Mouse (Mus musculus) midbrain, embryonic 11.5 days (tissue): ENCODE data around the gene Tox2. TPM values are rescaled to one million over a fixed set of nuclear protein-coding genes. Genes with fewer than 3 reads are reported as not detected.

Experiments
- ATAC-seq: fragments of 200-750 bp; cut with Nextera tagmentation; 2 replicates; pipeline ENCODE4 v1.8.0; 2017; ENCODE audit warnings: moderate TSS enrichment, moderate library complexity; ENCODE audit not compliant: low FRiP score
- DNase-seq: peaks from one replicate; pipeline ENCODE4 v3.0.0; 2015; ENCODE audit warnings: low spot score; ENCODE audit errors: missing footprints
- H3K27ac ChIP-seq: fragments of 300-500 bp; sonication (generic); 2 replicates; pipeline ENCODE4 v1.5.1; 2014; ENCODE audit warnings: low read depth, low read length
- H3K27me3 ChIP-seq: fragments of 300-500 bp; sonication (generic); 2 replicates; pipeline ENCODE4 v1.6.1; 2014; ENCODE audit warnings: mild to moderate bottlenecking, low read length, moderate library complexity, mixed read lengths; ENCODE audit not compliant: control insufficient read depth, insufficient read depth
- H3K36me3 ChIP-seq: fragments of 300-500 bp; sonication (generic); 2 replicates; pipeline ENCODE4 v1.6.1; 2014; ENCODE audit warnings: mild to moderate bottlenecking, low read length, moderate library complexity, mixed read lengths; ENCODE audit not compliant: control insufficient read depth, insufficient read depth
- H3K4me1 ChIP-seq: fragments of 300-500 bp; sonication (generic); 2 replicates; pipeline ENCODE4 v1.6.1; 2014; ENCODE audit warnings: low read length; ENCODE audit not compliant: control insufficient read depth, insufficient read depth
- H3K4me2 ChIP-seq: fragments of 300-500 bp; sonication (generic); 2 replicates; pipeline ENCODE4 v1.6.1; 2014; ENCODE audit warnings: mild to moderate bottlenecking, moderate library complexity
- H3K4me3 ChIP-seq: fragments of 300-500 bp; sonication (generic); 2 replicates; pipeline ENCODE4 v1.5.1; 2014; ENCODE audit warnings: low read depth, low read length
- H3K9ac ChIP-seq: fragments of 300-500 bp; sonication (generic); 2 replicates; pipeline ENCODE4 v1.6.1; 2014; ENCODE audit warnings: low read length
- H3K9me3 ChIP-seq: fragments of 300-500 bp; sonication (generic); 2 replicates; pipeline ENCODE4 v1.6.1; 2016; ENCODE audit warnings: low read length; ENCODE audit not compliant: control insufficient read depth
- WGBS: fragments of 180-500 bp; shearing (Covaris S2); extraction: QIAGEN DNeasy Blood & Tissue Kit; methylation state at CpG from one replicate; pipeline ENCODE4 v1.1.7; 2014; 5-methylcytosine and 5-hydroxymethylcytosine counted together
- polyA plus RNA-seq: library from polyadenylated mRNA; unstranded; fragments of >200 nt; fragmentation: Nextera tagmentation; extraction: Ambion mirVana; gene quantifications from 2 replicates; pipeline ENCODE4 v1.2.1, GENCODE M21; 2014

Tox2 gene
- polyA plus RNA-seq, 1 experiment from 2014 or later, result 38.2 TPM

DNA sequence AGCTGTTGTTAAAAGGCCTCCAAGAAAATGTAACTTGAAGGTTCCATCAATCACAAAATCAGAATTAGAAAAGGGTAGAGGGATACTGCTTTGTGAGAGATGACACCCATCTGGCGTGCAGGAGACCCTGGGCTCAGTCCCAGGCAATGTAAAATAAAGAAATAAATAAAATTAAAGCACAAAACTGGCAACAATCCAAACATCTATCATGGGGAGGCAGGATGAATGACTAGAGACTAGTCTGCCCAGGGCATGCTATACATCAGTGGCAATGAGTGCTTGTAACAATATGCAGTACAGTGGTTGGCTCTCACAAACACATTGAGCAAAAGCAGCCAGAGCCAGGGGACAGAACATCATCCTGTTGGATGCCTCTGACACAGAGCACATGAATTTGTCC, 53.8 kb downstream of the Tox2 start:
- H3K27me3 ChIP-seq, result no peaks in the 10 kb centered on the region
- H3K4me1 ChIP-seq, result peaks cover 6% of the 10 kb centered on the region; the same call in 1 of the 2 replicates
- no peak for ATAC-seq

DNA sequence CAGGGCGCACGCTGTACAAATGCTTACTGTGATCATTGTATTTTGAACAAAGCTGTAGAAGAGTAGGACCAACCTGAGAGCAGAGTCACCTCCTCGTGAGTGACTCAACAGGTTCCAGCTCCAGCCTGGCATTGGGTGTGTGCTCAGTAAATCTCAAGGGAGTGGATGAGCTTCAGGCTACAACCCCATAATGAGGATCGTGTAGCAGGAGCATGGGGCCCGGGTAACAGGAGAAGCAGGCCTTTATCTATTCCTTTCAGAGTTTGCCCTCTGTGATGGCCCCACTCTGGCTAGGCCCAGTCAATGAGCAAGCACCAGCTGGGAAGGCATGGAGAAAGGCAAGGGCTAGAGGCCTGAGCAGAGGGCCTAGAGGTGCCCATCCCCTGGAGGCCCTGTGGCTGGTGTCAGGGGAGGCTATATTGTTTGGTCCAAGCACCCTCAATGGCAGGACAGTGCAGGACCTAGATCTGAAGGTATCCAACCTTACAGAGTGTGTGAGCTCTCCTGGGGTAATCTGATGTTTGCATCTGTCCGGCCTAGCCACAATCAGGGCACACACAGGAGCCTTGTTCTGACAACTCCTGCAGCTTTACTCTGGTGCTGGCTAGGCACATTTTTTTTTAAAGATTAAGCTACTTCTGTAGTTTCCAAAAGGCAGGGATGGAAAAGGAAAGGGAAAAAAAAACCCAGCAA, 58.6 kb downstream of the Tox2 start:
- Histone ChIP-seq H3K4me2 (no peak overlapping the region), H3K9me3 (no peaks in the 10 kb centered on the region), H3K27ac (no peak overlapping the region), H3K4me3 (no peak overlapping the region), H3K4me1 (peaks cover 6% of the 10 kb centered on the region; the same call in 1 of the 2 replicates), H3K27me3 (no peaks in the 10 kb centered on the region), H3K9ac (peak overlapping the region; percentile 16; the same call in 1 of the 2 replicates), H3K36me3 (no peaks in the 10 kb centered on the region)
- ATAC-seq (no peak), DNase-seq (no peak)
- WGBS, result 81% methylated on average over 6 of the region's 6 CpGs

More for the DNA sequence above, 53.8 kb downstream of the Tox2 start:
- Histone ChIP-seq H3K27ac (no peak overlapping the region), H3K4me3 (no peak overlapping the region), H3K4me2 (no peak overlapping the region), H3K36me3 (no peaks in the 10 kb centered on the region), H3K9me3 (no peaks in the 10 kb centered on the region), H3K9ac (no peak overlapping the region)
- DNase-seq, result no peak
- WGBS, result 95% methylated on average over 1 of the region's 1 CpGs

DNA sequence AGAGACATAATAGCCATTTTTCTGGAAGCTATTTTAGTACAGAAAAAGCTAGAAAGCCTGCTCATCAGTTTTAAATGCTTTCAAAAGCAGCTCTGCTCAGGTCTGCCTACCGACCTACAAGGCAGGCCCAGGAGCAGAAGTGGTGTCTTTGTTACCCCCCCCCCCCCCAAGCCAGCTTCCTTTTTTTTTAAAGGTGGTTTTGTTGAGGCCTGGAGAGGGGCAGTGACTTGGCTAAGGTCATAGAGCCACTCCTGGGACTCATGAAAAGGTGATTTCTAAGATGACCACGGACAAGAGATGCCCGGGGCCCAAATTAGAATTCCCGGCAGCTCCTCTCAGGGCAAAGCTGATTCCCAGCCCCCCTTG, 59.1 kb downstream of the Tox2 start:
- H3K4me2 ChIP-seq, result no peak overlapping the region
- no peak overlapping the region for H3K27ac ChIP-seq
- no peak overlapping the region for H3K4me3 ChIP-seq
- 87% methylated on average over 4 of the region's 4 CpGs for WGBS
- ATAC-seq (no peak), DNase-seq (no peak)
- peaks cover 6% of the 10 kb centered on the region; the same call in 1 of the 2 replicates for H3K4me1 ChIP-seq
- H3K9me3 ChIP-seq, result no peaks in the 10 kb centered on the region
- H3K9ac ChIP-seq, result no peak overlapping the region
- H3K36me3 ChIP-seq, result no peaks in the 10 kb centered on the region
- no peaks in the 10 kb centered on the region for H3K27me3 ChIP-seq

DNA sequence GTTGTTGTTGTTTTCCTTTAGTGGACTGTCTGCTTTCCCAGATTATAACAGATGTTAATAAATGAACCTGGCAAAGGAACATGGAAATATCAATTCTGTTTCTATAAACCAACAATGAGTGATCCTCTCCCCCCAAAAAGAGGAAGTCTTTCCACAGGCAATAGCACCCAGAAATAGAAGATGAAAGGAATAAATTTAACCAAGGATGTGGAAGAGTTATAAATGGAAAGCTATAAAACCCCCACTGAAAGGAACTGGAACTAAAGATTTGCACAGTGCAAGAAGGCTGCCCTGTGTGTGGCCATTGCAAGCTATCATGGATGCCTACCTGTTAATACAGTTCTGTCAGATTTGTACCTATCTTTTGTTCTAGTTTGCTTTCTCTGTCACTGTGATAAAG, 64.2 kb downstream of the Tox2 start:
- H3K4me3 ChIP-seq, result no peak overlapping the region
- H3K9me3 ChIP-seq, result no peaks in the 10 kb centered on the region
- H3K4me1 ChIP-seq, result no peaks in the 10 kb centered on the region
- no peak for DNase-seq
- no peak overlapping the region for H3K9ac ChIP-seq
- H3K4me2 ChIP-seq, result no peak overlapping the region
- no peaks in the 10 kb centered on the region for H3K36me3 ChIP-seq
- H3K27me3 ChIP-seq, result no peaks in the 10 kb centered on the region
- H3K27ac ChIP-seq, result no peak overlapping the region
- no peak for ATAC-seq

DNA sequence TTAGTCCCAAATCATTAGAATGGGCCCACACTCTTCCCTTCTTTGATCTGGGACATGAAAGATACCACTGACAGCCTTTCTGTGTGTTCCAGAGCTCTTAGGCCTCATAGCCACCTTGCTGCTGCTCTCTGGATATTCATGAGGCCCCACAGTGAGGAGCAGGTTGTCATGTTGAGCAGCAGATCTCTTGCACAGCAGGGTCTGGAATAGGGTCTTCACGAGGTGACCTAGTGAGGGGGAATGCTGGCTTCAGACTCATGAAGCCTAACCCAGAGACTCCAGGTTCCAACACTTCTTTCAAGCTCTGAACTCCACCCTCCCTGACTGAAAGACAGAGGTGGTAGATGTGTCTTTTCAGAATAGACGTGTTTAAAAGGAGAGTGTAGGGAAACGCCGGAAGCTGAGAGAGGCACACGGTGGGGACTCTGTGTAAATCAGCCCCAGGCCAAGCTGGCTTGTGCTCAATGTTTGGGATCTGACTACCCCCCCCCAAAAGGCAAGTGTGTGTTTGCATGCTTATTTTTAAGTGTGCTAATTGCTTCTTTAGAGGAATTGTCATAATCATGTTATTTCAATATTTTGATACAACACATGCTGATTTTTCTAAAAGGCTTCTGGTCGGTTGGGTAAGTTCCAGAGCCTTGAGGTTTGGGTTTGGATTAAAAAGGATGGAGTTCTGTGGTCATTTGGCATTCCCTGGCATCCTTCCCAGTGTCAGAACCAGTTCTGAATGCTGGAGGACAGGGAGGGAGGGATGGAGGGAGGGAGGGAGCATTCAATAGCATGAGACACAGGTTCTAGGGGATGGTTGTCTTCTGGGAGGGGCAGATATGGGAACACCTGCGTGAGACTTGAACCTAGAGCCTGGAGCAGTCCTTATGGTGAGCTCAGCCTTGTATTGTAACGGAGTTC, 68.9 kb downstream of the Tox2 start:
- no peak overlapping the region for H3K27ac ChIP-seq
- 74% methylated on average over 8 of the region's 8 CpGs for WGBS
- H3K36me3 ChIP-seq, result peaks cover 3% of the 10 kb centered on the region
- no peak overlapping the region for H3K4me3 ChIP-seq
- DNase-seq (no peak), ATAC-seq (no peak)
- no peaks in the 10 kb centered on the region for H3K4me1 ChIP-seq
- H3K27me3 ChIP-seq, result no peaks in the 10 kb centered on the region
- no peaks in the 10 kb centered on the region for H3K9me3 ChIP-seq
- no peak overlapping the region for H3K4me2 ChIP-seq
- H3K9ac ChIP-seq, result no peak overlapping the region

DNA sequence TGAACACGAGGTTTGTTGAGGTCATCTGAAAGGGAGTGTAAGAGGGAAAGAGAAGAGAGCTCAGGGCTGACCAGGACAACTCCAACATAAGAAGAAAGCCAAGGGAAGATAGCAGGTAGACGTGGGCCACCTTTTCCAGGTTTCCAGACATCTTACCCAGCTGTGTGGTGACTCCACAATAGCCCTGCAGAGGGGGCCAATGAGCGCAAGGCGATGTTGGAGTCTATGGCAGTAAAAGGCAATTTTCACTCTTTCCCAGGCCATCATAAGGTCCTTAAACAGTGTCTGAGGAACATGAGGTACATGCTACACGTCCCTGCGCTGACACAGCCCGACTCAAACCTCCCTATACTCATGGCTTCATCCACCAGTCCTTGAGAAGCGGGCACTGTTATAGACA, 70.9 kb downstream of the Tox2 start:
- Histone ChIP-seq H3K4me1 (peaks cover 5% of the 10 kb centered on the region), H3K4me2 (no peak overlapping the region), H3K36me3 (peaks cover 3% of the 10 kb centered on the region), H3K9me3 (no peaks in the 10 kb centered on the region), H3K27ac (no peak overlapping the region), H3K9ac (no peak overlapping the region), H3K4me3 (no peak overlapping the region), H3K27me3 (no peaks in the 10 kb centered on the region)
- DNase-seq, result no peak
- 79% methylated on average over 8 of the region's 8 CpGs for WGBS
- ATAC-seq, result no peak

DNA sequence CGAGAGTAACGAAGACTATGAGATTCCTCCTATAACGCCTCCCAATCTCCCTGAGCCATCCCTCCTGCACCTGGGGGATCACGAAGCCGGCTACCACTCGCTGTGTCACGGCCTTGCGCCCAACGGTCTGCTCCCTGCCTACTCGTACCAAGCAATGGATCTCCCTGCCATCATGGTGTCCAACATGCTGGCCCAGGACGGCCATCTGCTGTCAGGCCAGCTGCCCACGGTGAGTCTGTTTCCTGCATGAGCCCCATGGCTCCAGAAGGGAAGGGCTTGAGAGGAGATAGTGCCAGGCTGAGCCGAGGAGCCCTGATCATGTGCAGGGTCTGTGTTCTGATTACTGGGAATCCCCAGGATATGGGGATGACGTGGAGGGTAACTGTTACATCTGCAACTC, 73.1 kb downstream of the Tox2 start:
- Histone ChIP-seq H3K36me3 (peaks cover 3% of the 10 kb centered on the region), H3K9me3 (no peaks in the 10 kb centered on the region), H3K4me2 (no peak overlapping the region), H3K4me3 (no peak overlapping the region), H3K27ac (no peak overlapping the region), H3K9ac (no peak overlapping the region), H3K27me3 (no peaks in the 10 kb centered on the region), H3K4me1 (peaks cover 6% of the 10 kb centered on the region)
- 89% methylated on average over 14 of the region's 14 CpGs for WGBS
- DNase-seq (no peak), ATAC-seq (no peak)

DNA sequence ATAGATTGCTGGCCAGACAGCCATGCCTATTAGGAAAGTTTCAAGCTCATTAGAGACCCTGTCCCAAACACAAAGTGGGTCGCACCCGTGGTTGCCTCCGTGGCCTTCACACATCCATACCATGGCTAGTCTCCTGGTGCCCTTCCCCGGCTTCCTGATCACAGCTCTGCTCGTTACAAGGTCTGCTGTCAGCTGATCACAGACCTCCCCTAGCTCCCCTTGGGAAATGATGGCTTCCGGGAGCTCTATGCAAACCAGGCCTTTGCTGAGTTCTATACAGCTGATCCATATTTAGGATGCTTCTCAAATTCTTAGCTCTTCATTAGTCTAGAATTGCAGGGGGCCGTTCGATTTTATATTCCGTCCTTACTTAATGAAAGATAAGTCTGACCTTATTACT, 75.1 kb downstream of the Tox2 start:
- peaks cover 3% of the 10 kb centered on the region for H3K36me3 ChIP-seq
- no peaks in the 10 kb centered on the region for H3K9me3 ChIP-seq
- 40% methylated on average over 9 of the region's 9 CpGs for WGBS
- no peak overlapping the region for H3K9ac ChIP-seq
- DNase-seq (no peak), ATAC-seq (peak; percentile 55; the same call in 1 of the 2 replicates)
- H3K4me1 ChIP-seq, result peaks cover 6% of the 10 kb centered on the region
- no peak overlapping the region for H3K27ac ChIP-seq
- H3K27me3 ChIP-seq, result no peaks in the 10 kb centered on the region
- no peak overlapping the region for H3K4me3 ChIP-seq
- no peak overlapping the region for H3K4me2 ChIP-seq

DNA sequence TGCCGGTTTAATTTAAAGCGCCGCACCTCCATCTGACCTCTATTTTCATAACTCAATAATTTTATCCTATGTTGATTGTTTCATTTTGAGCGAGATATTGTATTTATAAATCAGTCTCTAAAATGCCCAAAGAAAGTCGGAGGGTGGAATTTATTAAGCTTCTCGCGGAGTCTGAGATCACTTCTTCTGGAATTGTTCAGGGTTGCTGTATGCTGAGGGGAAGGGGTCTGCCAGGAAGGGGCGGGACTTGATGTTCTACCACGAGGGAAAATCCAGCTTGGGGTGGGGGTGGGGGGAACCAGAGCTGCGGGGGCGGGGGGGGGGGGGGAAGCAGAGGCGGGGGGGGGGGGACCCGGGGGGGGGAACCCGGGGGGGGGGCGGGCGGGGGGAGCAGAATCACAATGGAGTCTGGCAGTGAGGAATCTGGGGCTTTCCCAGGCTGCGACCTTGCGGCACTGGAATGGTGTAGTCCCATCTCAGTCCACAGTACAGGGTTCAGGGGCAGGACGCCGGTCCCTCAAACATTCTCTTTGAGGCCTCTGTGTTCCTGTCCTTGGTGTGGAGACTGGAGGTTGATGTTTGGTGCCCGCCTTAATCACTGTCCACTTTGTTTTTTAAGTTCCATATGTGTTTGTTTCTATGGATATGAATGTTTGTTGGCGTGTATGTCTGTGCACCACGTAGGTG, 77.9 kb downstream of the Tox2 start:
- Histone ChIP-seq H3K9me3 (no peaks in the 10 kb centered on the region), H3K4me3 (no peak overlapping the region), H3K27me3 (no peaks in the 10 kb centered on the region), H3K4me2 (no peak overlapping the region), H3K27ac (no peak overlapping the region), H3K4me1 (peaks cover 6% of the 10 kb centered on the region), H3K36me3 (peaks cover 3% of the 10 kb centered on the region), H3K9ac (no peak overlapping the region)
- WGBS, result 78% methylated on average over 16 of the region's 23 CpGs
- no peak for DNase-seq
- no peak for ATAC-seq
